Mouse (Mus musculus) Patski (cell line): Measurements from ENCODE around the gene Dagla. TPM values are rescaled to one million over a fixed set of nuclear protein-coding genes. Genes with fewer than 3 reads are reported as not detected.

Source experiments
- ATAC-seq: fragments of 100-300 bp; one replicate; pipeline ENCODE4 v1.8.0; 2021
- CTCF ChIA-PET: fragments of 350-600 bp; sonication (Branson Sonifier 250); formaldehyde crosslinking; loops from one replicate; lab custom pipeline; 2022; ENCODE audit warnings: inconsistent platforms; lab: Charles Lee
- POLR2A ChIA-PET: fragments of 350-600 bp; sonication (Branson Sonifier 250); formaldehyde crosslinking; loops from one replicate; lab custom pipeline; 2022; ENCODE audit warnings: antibody characterized with exemption, inconsistent platforms; lab: Charles Lee
- DNase-seq: peaks from one replicate; pipeline ENCODE4 v3.0.0-alpha.2; 2011; ENCODE audit warnings: low read depth, low spot score
- H3K27me3 ChIP-seq: fragments of 371-371 bp; one replicate; pipeline ENCODE4 v1.5.1; 2021
- CTCF ChIP-seq: fragments of 100-300 bp; IDR thresholded peaks from one replicate; pipeline ENCODE4 v1.5.1; 2021
- in situ Hi-C: fragments of 300-500 bp; cut with MboI; formaldehyde crosslinking; loops from 3 replicates; pipeline ENCODE4 v1.11.1; 2018; ENCODE audit warnings: low pct_unique_long_range_greater_than_20kb, mixed read lengths
- polyA plus RNA-seq: library from polyadenylated mRNA; unstranded; gene quantifications from one replicate; pipeline ENCODE4 v1.2.3, GENCODE M21; 2021

Dagla gene
- polyA plus RNA-seq, 1 experiment from 2014 or later = 2.9 TPM

DNA sequence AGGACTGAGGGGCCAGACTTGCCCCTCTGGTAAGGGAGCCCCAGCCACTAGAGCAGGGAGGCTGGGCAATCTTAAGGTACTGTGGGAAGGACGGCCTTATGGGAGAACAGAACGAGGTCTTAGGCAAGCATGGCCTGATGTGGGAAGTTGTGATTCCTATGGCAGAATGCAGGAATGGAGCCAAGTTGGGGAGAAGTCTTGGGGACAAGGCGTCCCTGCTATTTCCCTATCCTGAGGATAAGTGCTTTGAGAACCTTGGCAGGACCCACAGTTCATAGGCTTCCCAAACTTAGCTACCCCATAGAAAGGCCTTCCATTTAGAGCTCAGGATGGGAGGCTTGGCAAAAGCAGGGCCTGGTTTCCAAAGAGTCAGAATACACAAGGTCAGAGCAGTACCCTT is 95.8 kb downstream of the Dagla start:
- ATAC-seq (no peak), DNase-seq (no peak)
- H3K27me3 ChIP-seq = no peaks in the 10 kb centered on the region
- in situ Hi-C loops = no loop called here
- POLR2A ChIA-PET = interaction anchor here (1.3 kb wide), 1 partner anchor 12 kb away, joined by 4 read pairs; no protein-coding TSS in a partner anchor
- CTCF ChIA-PET = interaction anchor here (1.3 to 3.2 kb wide), 5 partner anchors 9 to 208 kb away, joined by 3 to 17 read pairs (median 6); no protein-coding TSS in a partner anchor
- no peak for TF ChIP-seq CTCF

DNA sequence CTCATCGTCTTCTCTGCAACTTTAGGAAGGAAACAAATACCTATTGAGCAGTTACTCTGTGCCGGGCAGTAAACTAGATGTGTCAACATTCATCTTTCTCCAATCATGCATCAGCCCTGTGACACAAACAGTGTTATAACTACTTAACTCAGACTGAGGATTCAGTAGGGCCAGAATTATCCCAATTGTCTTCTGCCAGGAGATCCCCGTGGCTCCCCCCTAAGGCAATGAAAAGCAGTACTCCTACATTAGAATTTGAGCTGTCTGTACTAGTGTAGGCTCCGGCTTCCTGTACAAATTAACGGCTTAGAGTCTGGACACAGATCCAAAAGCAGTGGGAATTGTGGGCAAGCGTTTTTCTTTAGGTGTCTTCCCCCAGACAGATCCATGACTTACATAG is 99.6 kb downstream of the Dagla start:
- POLR2A ChIA-PET = no interaction called here
- CTCF ChIA-PET = interaction anchor here (1.0 kb wide), 2 partner anchors 12 to 205 kb away, joined by 3 read pairs; no protein-coding TSS in a partner anchor
- DNase-seq = no peak
- ATAC-seq = no peak
- no peaks in the 10 kb centered on the region for H3K27me3 ChIP-seq
- TF ChIP-seq CTCF = no peak
- in situ Hi-C loops = no loop called here

DNA sequence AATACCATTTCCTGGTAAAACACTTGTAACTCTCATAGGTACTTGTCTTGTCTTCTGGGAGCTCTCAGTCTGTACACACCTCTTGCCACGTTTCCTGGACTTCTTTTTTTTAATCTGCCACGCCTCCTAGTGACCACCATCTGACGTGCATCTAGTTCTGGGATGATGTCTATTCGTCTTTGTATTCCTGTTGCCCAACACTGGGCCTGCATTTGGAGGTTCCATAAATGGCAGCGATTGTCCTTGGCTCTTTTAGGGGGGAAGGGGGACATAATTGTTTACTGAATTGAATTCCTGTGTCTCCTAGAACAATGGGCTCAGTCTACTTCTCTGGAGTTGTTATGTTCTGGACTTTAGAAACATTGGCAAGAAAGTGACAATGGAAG is 100.1 kb downstream of the Dagla start:
- no peak for TF ChIP-seq CTCF
- ATAC-seq (peak; percentile 30), DNase-seq (no peak)
- no peaks in the 10 kb centered on the region for H3K27me3 ChIP-seq
- ChIA-PET CTCF (no interaction called here), POLR2A (no interaction called here)
- in situ Hi-C loops = loop anchor here (5.0 kb wide), 2 partner anchors 202 to 287 kb away; partner anchors contain the start of genes Best1 and Rab3il1

DNA sequence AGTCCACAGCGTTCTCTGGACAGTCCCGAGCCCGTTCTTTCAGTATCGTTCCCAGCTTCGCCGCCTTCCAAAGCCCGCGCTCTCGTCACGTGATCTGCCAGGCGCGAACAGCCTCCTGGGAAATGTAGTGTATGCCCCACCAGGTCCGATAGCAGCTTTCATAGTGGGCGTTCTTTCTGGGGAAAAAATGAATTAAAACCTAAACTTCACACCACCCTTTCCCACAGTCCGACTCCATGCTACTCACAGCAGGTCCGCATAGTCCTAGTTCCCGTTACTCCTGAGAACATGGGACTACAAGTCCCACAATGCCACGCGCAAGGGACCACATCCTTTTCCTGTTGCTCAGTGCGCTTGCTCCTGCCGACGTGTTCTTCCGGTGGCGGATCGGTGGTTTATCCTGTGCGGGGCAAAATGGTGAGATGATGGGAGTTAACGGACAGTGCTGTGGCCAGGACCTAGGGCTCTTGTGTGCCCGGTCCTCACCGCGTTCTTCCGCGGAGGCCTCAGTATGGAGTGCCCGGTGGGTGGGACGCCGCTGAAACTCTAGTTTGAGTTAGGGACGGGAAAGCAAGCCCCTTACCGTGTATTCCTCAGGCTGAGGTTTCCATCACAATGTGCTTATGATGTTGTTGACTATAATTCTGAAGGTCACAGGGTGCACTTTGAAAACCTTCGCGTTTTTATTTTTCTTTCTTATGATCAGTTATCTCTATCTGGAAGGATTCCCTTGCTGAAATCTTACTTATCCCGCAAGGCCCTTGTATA is 100.6 kb downstream of the Dagla start, which contains the start of the genes Tmem258 and Fen1:
TSS of gene Tmem258 (plus strand) at position 167 of the 768 bp plus-strand sequence.
TSS of gene Fen1 (minus strand) at position 322 of the 768 bp plus-strand sequence.
- peak; percentile 87 for ATAC-seq
- DNase-seq = peak; percentile 80
- TF ChIP-seq CTCF = no peak
- ChIA-PET POLR2A (interaction anchor here (0.6 to 0.9 kb wide), 2 partner anchors 161 to 1331 kb away, joined by 3 to 4 read pairs; no protein-coding TSS in a partner anchor), CTCF (no interaction called here)
- in situ Hi-C loops = loop anchor here (5.0 kb wide), 2 partner anchors 202 to 287 kb away; partner anchors contain the start of genes Best1 and Rab3il1
- no peaks in the 10 kb centered on the region for H3K27me3 ChIP-seq

DNA sequence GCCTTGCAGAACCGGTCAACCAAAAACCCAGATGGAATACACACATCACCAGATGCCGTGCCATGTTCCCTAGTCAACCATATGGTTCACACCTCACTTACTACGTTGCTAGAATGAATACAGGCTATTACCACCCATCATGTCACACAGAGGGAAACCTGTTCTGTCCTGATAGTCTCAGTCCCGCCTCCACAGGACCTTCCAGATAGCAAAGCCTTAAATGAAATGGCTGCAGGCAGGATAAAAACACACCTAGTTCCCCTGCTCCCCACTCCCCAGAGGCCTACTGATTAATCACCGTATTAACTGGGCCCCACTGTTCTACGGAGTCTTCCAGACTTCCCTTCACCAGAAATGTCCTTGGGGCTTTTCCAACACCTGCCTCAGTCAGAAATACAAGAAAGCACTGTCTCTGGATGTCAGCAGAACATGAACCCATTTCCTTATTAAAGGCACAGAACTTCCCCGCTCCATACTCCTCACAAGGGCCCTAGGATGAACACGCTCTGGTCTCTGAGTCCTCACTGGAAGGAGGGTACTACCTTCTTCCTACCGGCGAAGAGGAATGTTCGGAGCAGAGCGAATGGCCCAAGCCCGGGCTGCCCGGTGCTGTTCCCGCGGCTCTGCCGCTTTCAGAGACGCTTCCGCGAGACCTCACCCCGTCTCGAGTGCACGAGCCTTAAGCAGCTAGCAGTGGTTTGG is 101.4 kb downstream of the Dagla start:
- DNase-seq = no peak
- no peaks in the 10 kb centered on the region for H3K27me3 ChIP-seq
- in situ Hi-C loops = loop anchor here (5.0 kb wide), 2 partner anchors 201 to 286 kb away; partner anchors contain the start of genes Best1 and Rab3il1
- TF ChIP-seq CTCF = no peak
- ATAC-seq = no peak
- CTCF ChIA-PET = no interaction called here
- POLR2A ChIA-PET = interaction anchor here (0.6 to 0.9 kb wide), 2 partner anchors 160 to 1331 kb away, joined by 3 to 4 read pairs; no protein-coding TSS in a partner anchor

DNA sequence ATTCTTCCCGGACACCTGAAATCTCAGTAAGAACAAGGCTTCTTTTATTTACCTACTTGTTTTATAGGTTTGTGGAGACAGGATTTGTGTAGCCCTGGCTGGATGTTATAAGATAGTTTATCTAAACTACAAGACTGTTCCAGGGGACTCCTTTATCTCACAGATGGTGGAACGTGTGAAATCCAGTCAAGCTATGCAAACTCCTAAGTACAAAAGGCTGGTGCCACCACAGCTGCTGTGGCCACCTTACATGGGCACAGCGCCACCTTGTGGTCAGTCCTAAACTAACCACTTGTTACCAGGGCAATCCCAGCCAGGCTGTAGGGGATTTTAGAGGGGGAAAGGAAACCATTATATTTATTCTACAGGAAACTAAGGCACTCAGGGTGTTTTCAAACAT is 106.0 kb downstream of the Dagla start:
- in situ Hi-C loops = no loop called here
- ChIA-PET POLR2A (interaction anchor here (1.4 kb wide), 1 partner anchor 135 kb away, joined by 4 read pairs; no protein-coding TSS in a partner anchor), CTCF (interaction anchor here (0.6 to 6.4 kb wide), 19 partner anchors 9 to 278 kb away, joined by 3 to 46 read pairs (median 5); partner anchors contain the start of genes Best1, Fads1 and Rab3il1)
- ATAC-seq (no peak), DNase-seq (no peak)
- TF ChIP-seq CTCF = peak; percentile 97
- H3K27me3 ChIP-seq = no peaks in the 10 kb centered on the region

DNA sequence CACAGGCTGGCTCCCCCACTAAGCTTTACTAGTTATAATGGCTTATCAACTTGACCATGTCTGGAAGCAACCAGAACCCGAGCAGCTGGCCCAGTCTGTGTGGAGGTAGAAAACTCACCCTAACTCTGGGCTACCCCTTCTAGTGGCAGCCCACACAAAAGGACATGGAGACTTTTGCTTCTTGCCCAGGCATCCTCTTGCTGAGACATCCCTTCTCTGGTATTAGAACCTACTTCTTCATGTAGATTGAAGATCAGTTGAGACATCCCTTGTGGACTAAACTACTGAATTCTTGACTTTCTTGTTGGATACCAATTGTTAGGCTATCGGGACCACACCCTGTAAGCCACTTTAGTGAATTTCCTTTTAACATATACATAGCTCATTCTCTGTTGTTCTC is 106.4 kb downstream of the Dagla start:
- TF ChIP-seq CTCF = no peak
- ATAC-seq = no peak
- ChIA-PET CTCF (interaction anchor here (0.6 to 6.4 kb wide), 19 partner anchors 9 to 277 kb away, joined by 3 to 46 read pairs (median 5); partner anchors contain the start of genes Best1, Fads1 and Rab3il1), POLR2A (no interaction called here)
- no peak for DNase-seq
- H3K27me3 ChIP-seq = no peaks in the 10 kb centered on the region
- in situ Hi-C loops = no loop called here

DNA sequence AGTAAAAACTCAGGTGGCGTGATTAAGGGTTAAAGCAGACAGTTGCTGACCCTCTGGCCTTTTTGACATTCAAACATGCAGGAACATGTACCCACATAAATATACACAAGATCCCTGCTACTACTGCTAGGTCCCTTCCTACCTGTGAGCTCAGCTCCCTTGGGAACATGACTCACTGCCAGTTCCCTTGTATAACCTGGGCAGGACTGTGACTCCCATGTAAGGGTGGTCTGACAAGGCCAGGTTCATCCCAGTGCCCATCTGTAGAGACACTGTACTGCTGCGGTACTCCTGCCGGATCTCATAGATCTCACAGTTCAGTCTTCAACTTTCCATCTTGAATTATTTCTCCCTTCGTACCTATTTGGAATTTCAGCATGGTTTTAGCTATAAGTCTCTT is 107.5 kb downstream of the Dagla start:
- ChIA-PET CTCF (interaction anchor here (1.3 to 6.4 kb wide), 6 partner anchors 13 to 197 kb away, joined by 3 to 46 read pairs (median 18); partner anchors contain the start of genes Best1, Fads1 and Rab3il1), POLR2A (interaction anchor here (1.2 to 1.5 kb wide), 2 partner anchors 138 to 162 kb away, joined by 3 to 4 read pairs; no protein-coding TSS in a partner anchor)
- H3K27me3 ChIP-seq = no peaks in the 10 kb centered on the region
- in situ Hi-C loops = no loop called here
- DNase-seq (no peak), ATAC-seq (no peak)
- TF ChIP-seq CTCF = no peak

Other genes with a start within 250 kb of the Dagla start
- 219 TPM for gene Fads2, start 203.1 kb downstream of the Dagla start, polyA plus RNA-seq
- gene Fads1, start 122.0 kb downstream of the Dagla start, polyA plus RNA-seq = 171 TPM
- gene Tmem258, start 100.9 kb downstream of the Dagla start, polyA plus RNA-seq = 211 TPM
- gene Fen1, start 100.7 kb downstream of the Dagla start, polyA plus RNA-seq = 22.0 TPM
- gene Myrf, start 64.1 kb downstream of the Dagla start, polyA plus RNA-seq = 0.45 TPM
- 4.1 TPM for gene Syt7, start 84.2 kb upstream of the Dagla start, polyA plus RNA-seq
- gene Lrrc10b, start 152.6 kb upstream of the Dagla start, polyA plus RNA-seq = 0.06 TPM
- gene Ppp1r32, start 178.1 kb upstream of the Dagla start, polyA plus RNA-seq = 0.14 TPM
- 71.9 TPM for gene Cpsf7, start 220.4 kb upstream of the Dagla start, polyA plus RNA-seq
- gene Sdhaf2, start 221.3 kb upstream of the Dagla start, polyA plus RNA-seq = 81.9 TPM